Mouse (Mus musculus) heart, embryonic 11.5 days (tissue): ENCODE data around the gene Aldh4a1. TPM values are rescaled to one million over a fixed set of nuclear protein-coding genes. Genes with fewer than 3 reads are reported as not detected.

Experiments
- ATAC-seq: fragments of 200-750 bp; cut with Nextera tagmentation; replicated peaks from 2 replicates; pipeline ENCODE4 v1.8.0; 2017; ENCODE audit warnings: moderate library complexity; ENCODE audit not compliant: insufficient number of reproducible peaks, low FRiP score, low TSS enrichment
- H3K27ac ChIP-seq: fragments of 300-500 bp; sonication (generic); 2 replicates; pipeline ENCODE4 v1.5.1; 2014; ENCODE audit warnings: mild to moderate bottlenecking, low read depth, low read length
- H3K27me3 ChIP-seq: fragments of 300-500 bp; sonication (generic); 2 replicates; pipeline ENCODE4 v1.6.1; 2014; ENCODE audit warnings: mild to moderate bottlenecking, low read length, mixed read lengths; ENCODE audit not compliant: control insufficient read depth, insufficient read depth
- H3K36me3 ChIP-seq: fragments of 300-500 bp; sonication (generic); 2 replicates; pipeline ENCODE4 v1.6.1; 2014; ENCODE audit warnings: mild to moderate bottlenecking, low read length, moderate library complexity, mixed read lengths; ENCODE audit not compliant: control insufficient read depth, insufficient read depth
- H3K4me1 ChIP-seq: fragments of 300-500 bp; sonication (generic); 2 replicates; pipeline ENCODE4 v1.6.1; 2014; ENCODE audit warnings: low read length; ENCODE audit not compliant: control insufficient read depth, insufficient read depth
- H3K4me2 ChIP-seq: fragments of 300-500 bp; sonication (generic); 2 replicates; pipeline ENCODE4 v1.6.1; 2014; ENCODE audit warnings: mild to moderate bottlenecking, moderate library complexity
- H3K4me3 ChIP-seq: fragments of 300-500 bp; sonication (generic); 2 replicates; pipeline ENCODE4 v1.5.1; 2014; ENCODE audit warnings: low read depth, low read length
- H3K9ac ChIP-seq: fragments of 300-500 bp; sonication (generic); 2 replicates; pipeline ENCODE4 v1.6.1; 2014; ENCODE audit warnings: mild to moderate bottlenecking, low read depth, low read length, moderate library complexity
- H3K9me3 ChIP-seq: fragments of 300-500 bp; sonication (generic); replicated peaks from 2 replicates; pipeline ENCODE4 v1.6.1; 2016; ENCODE audit warnings: low read length; ENCODE audit not compliant: control insufficient read depth
- WGBS: fragments of 180-500 bp; shearing (Covaris S2); extraction: QIAGEN DNeasy Blood & Tissue Kit; methylation state at CpG from one replicate; pipeline ENCODE4 v1.1.7; 2014; ENCODE audit not compliant: insufficient replicate concordance; 5-methylcytosine and 5-hydroxymethylcytosine counted together
- polyA plus RNA-seq: library from polyadenylated mRNA; unstranded; fragments of >200 nt; fragmentation: Nextera tagmentation; extraction: Ambion mirVana; gene quantifications from 2 replicates; pipeline ENCODE4 v1.2.1, GENCODE M21; 2014

Gene Aldh4a1
- polyA plus RNA-seq, 1 experiment from 2014 or later, result 11.8 TPM

DNA sequence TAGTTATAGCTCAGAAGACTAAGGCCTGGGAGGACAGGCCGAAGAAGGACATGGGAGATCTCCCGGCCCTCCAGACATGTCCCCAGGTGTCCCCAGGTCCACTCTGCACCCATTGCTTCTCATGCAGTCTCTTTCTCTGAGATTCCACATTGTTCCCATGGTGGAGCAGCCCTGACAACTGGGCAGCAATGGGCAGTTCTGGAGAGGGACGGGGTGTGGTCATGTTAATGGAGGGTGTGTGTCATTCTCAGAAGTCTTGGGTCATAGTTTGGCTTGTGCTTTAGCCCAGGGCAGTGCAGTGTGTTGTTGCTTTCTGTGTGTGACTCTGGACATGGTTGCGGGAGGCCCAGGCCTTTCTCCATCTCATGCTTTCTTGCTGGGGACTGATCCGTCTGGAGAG is 15.9 kb upstream of the Aldh4a1 start:
- Histone ChIP-seq H3K4me1 (peaks cover 22% of the 10 kb centered on the region), H3K4me3 (no peak overlapping the region), H3K36me3 (peaks cover 5% of the 10 kb centered on the region; the same call in 1 of the 2 replicates), H3K27ac (no peak overlapping the region), H3K27me3 (no peaks in the 10 kb centered on the region), H3K9me3 (no peaks in the 10 kb centered on the region), H3K4me2 (no peak overlapping the region), H3K9ac (no peak overlapping the region)
- WGBS, result 95% methylated on average over 5 of the region's 5 CpGs
- no peak for ATAC-seq

DNA sequence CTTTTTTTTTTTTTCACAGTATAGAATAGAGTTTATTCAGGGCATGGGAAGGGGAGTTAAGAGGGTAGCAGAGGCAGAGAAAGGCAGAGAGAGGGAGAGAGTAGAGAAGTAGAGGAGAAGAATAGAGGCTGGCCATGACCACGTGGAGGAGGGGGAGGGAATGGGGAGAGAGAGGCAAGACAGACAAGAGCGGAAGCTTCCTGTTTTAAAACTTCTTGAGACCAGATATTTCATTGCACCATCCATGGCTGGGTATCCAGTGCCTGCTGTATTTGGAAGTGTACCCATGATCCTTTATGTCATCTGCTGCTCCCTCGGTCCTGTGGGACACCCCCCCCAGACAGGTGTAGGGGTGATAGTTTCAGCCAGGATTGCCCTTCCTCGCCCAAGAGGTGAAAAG is 13.7 kb upstream of the Aldh4a1 start:
- ATAC-seq, result no peak
- Histone ChIP-seq H3K9ac (no peak overlapping the region), H3K9me3 (peaks cover 3% of the 10 kb centered on the region; the same call in 1 of the 2 replicates), H3K36me3 (peaks cover 15% of the 10 kb centered on the region), H3K4me2 (no peak overlapping the region), H3K27ac (no peak overlapping the region), H3K4me3 (no peak overlapping the region), H3K4me1 (peaks cover 4% of the 10 kb centered on the region; the same call in 1 of the 2 replicates), H3K27me3 (no peaks in the 10 kb centered on the region)
- WGBS, result 62% methylated on average over 4 of the region's 4 CpGs

DNA sequence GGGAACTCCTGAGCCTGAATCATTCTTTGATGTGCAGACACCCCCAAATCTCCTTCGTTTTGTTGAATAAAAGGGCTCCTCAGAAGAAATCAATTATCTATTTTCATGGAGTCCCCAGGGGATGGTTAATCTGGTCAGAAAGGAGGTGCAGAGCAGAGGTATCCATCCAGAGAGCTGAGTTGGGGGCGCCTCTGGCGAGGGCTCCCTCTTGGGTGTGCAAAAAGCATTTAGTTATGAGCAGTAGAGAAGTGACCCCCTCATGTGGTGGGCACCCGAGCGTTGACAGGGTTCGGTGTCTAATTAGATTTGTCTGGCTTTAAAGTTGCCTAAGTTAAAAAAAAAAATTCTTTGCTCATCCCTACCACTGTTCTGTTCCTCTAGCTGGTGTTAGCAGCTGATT is 11.7 kb upstream of the Aldh4a1 start:
- peaks cover 26% of the 10 kb centered on the region for H3K36me3 ChIP-seq
- H3K4me1 ChIP-seq, result peaks cover 4% of the 10 kb centered on the region; the same call in 1 of the 2 replicates
- H3K4me3 ChIP-seq, result no peak overlapping the region
- H3K27me3 ChIP-seq, result no peaks in the 10 kb centered on the region
- H3K9me3 ChIP-seq, result peaks cover 3% of the 10 kb centered on the region; the same call in 1 of the 2 replicates
- no peak overlapping the region for H3K4me2 ChIP-seq
- peak overlapping the region; percentile 57 for H3K27ac ChIP-seq
- ATAC-seq, result no peak
- no peak overlapping the region for H3K9ac ChIP-seq
- 62% methylated on average over 6 of the region's 6 CpGs for WGBS

DNA sequence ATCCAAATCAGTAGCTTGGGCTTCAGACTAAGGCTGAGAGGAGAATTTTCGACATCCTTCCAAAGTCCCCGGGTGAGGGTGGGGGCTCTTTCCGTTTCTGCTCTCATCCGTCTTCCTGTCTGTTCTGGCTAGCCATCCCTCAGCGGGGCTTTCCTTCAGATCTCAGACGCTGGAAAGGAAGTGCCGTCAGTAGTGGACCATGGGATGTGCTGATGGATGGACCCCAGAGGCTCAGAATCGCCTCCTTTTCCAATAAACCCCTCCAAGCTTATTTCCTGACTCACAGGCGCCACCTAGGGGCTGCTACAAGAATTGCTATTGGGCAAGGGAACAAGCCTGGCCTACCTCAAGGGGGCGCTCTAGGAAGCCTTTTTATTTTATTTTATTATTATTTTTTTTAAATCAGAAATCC is 11.1 kb upstream of the Aldh4a1 start:
- H3K36me3 ChIP-seq, result peaks cover 22% of the 10 kb centered on the region
- H3K9ac ChIP-seq, result no peak overlapping the region
- 0 out of 2 replicates have a peak overlapping the region, but pooled peaks have one; percentile 57 for H3K27ac ChIP-seq
- ATAC-seq, result 0 out of 2 replicates have a peak, but pooled peaks have one; percentile 52
- H3K27me3 ChIP-seq, result no peaks in the 10 kb centered on the region
- 3% methylated on average over 10 of the region's 10 CpGs for WGBS
- H3K4me3 ChIP-seq, result no peak overlapping the region
- H3K4me2 ChIP-seq, result peak overlapping the region; percentile 49
- peaks cover 3% of the 10 kb centered on the region; the same call in 1 of the 2 replicates for H3K9me3 ChIP-seq
- peaks cover 8% of the 10 kb centered on the region; the same call in 1 of the 2 replicates for H3K4me1 ChIP-seq

DNA sequence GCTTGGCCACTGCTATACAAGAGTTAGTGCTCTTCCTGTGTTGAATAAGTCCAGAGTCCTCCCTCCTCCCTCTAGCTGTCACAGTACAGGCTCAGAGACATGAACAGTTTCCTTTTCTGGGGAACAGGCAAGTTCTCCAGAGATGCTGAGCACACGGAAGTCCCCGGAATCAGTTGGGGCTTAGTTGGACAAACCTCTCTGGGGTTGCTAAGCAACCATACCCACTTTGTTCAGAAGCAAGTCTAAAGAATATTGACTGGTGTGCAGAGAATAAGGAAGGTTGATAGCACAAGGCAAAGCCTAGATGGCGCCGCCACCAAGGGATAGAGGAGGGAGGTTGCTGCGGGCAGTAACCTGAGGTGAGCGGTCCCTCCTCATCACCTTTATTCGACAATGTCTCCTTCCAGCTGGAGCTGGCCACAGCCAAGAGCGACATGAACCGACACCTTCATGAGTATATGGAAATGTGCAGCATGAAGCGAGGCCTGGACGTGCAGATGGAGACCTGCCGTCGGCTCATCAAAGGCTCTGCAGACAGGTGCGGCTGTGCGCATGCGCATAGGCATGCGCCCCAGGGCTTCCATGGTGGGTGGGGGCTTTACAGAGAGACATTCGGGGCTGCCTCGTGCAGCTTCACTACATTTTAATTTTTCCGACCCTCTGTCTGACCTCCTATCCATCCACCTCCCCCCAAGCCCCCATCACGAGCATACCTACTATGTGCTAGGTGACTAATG is 8.0 kb upstream of the Aldh4a1 start:
- WGBS, result 87% methylated on average over 21 of the region's 21 CpGs
- Histone ChIP-seq H3K27ac (no peak overlapping the region), H3K4me2 (no peak overlapping the region), H3K9me3 (peaks cover 3% of the 10 kb centered on the region; the same call in 1 of the 2 replicates), H3K9ac (no peak overlapping the region), H3K36me3 (peaks cover 22% of the 10 kb centered on the region), H3K4me3 (no peak overlapping the region), H3K4me1 (peaks cover 10% of the 10 kb centered on the region; the same call in 1 of the 2 replicates), H3K27me3 (no peaks in the 10 kb centered on the region)
- ATAC-seq, result no peak

DNA sequence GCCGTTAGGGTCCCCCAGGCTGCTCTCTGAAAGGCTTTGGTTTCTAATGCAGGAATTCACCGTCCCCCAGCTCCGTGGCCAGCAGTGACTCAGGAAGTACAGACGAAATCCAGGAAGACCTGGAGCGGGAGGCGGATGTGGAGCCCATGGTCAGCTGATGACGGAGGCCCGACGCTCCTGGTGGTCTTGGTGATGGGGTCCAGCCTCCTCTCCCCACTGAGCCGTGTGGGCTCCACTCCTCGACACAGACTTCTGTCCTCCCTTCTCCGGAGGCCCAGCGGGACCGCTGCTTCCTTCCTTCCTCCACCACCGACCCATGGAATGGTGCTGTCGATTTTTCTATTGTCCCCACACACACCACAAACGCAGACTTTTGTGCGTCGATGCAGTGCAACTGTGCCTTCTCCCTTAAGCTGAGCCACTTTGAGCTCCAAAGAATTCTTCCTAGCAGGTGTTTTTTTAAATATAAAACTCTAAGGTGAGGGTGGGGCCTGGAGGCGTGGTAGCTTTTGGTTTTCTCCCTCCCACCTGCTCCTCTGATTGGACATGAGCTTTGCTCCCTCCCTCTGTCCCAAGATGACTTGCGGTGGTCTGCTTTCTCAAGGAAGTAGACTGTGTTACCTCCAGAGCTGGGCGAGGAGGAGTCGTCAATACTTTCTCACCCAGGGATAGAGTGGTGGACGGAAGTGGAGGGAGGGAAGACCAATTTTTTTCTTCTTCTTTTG is 6.2 kb upstream of the Aldh4a1 start:
- peak overlapping the region; percentile 74 for H3K9ac ChIP-seq
- H3K27ac ChIP-seq, result peak overlapping the region; percentile 16; the same call in 1 of the 2 replicates
- peak overlapping the region; percentile 68 for H3K4me2 ChIP-seq
- peaks cover 7% of the 10 kb centered on the region; the same call in 1 of the 2 replicates for H3K4me1 ChIP-seq
- WGBS, result 9% methylated on average over 24 of the region's 24 CpGs
- no peaks in the 10 kb centered on the region for H3K27me3 ChIP-seq
- H3K4me3 ChIP-seq, result peak overlapping the region; percentile 47
- peaks cover 22% of the 10 kb centered on the region for H3K36me3 ChIP-seq
- H3K9me3 ChIP-seq, result peaks cover 3% of the 10 kb centered on the region; the same call in 1 of the 2 replicates
- ATAC-seq, result peak; percentile 80

DNA sequence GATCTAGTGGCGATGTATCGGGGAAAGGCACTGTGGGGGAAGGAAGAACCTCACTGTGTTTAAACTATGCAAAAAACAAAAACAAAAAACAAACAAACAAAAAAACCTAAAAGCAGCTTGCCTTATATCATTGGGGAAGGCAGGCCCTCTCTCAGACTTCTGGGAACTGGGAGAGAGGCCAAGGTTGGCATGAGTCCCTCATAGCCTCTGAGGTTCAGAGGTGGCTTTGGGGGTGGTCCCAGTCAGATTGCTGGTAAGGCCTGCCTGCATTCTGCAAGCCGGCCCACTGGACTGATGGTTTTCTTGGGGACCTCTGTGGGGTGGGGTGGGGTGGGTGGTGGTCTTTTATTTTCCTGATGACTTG is 5.7 kb upstream of the Aldh4a1 start:
- ATAC-seq, result no peak
- peak overlapping the region; percentile 68 for H3K4me2 ChIP-seq
- peaks cover 22% of the 10 kb centered on the region for H3K36me3 ChIP-seq
- H3K9me3 ChIP-seq, result peaks cover 3% of the 10 kb centered on the region; the same call in 1 of the 2 replicates
- WGBS, result 47% methylated on average over 3 of the region's 3 CpGs
- H3K27ac ChIP-seq, result no peak overlapping the region
- peak overlapping the region; percentile 47 for H3K4me3 ChIP-seq
- H3K4me1 ChIP-seq, result peaks cover 7% of the 10 kb centered on the region; the same call in 1 of the 2 replicates
- peak overlapping the region; percentile 74; the same call in 1 of the 2 replicates for H3K9ac ChIP-seq
- no peaks in the 10 kb centered on the region for H3K27me3 ChIP-seq

DNA sequence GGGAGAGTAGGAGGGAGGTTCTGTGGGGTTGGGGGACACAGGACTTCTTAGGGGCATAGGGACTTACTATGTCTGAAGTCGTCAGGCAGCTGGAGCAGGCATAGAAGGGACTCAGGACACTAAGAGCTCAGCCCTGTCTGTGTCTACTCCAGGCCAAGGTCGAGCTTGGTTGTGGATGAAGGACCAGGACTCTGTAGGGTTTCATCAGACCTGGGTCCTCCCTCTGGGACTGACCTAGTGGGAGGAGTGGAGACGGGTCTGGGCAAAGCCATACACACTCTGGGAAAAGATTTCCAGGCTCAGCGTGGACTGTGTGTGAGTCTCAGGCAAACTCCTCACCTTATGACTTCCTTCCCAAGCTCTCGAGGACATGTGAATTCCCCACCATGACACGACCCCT is 2.9 kb upstream of the Aldh4a1 start:
- no peak overlapping the region for H3K4me3 ChIP-seq
- H3K4me2 ChIP-seq, result no peak overlapping the region
- no peaks in the 10 kb centered on the region for H3K9me3 ChIP-seq
- H3K4me1 ChIP-seq, result peaks cover 12% of the 10 kb centered on the region; the same call in 1 of the 2 replicates
- WGBS, result 74% methylated on average over 6 of the region's 6 CpGs
- no peak overlapping the region for H3K27ac ChIP-seq
- H3K9ac ChIP-seq, result no peak overlapping the region
- no peak for ATAC-seq
- H3K36me3 ChIP-seq, result peaks cover 4% of the 10 kb centered on the region; the same call in 1 of the 2 replicates
- H3K27me3 ChIP-seq, result no peaks in the 10 kb centered on the region
